Mouse (Mus musculus): ENCODE data around the gene Rrbp1. TPM values are rescaled to one million over a fixed set of nuclear protein-coding genes. Genes with fewer than 3 reads are reported as not detected.

Rrbp1 gene
- total and polyA plus RNA-seq, 2 experiments from 2014 or later: 29.9 to 34.4 TPM

DNA sequence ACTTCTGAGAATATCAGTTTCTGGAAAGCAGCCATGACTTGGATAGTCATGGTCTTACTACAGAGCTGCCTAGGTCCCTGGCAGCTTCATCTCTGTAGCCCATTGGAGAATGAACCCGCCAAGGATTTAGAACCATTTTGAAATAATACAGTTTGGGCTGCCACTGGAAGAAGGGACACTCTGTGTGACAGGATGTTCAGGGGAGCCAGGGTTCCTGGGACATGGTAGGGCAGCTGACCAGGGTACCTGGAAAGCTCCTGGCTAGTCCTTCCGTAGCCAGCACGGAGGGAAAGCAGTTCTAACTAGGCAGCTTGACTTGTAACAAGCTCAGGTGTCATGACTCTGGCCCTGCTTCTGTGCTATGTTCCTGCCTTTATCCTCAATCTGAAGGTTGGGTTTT is 66.3 kb downstream of the Rrbp1 start:
- Histone ChIP-seq H3K4me1 (ENCODE audit: insufficient read depth, low read length) (no peaks in the 10 kb centered on the region), H3K9me3 (ENCODE audit: low read length) (no peaks in the 10 kb centered on the region), H3K4me2 (ENCODE audit: low read depth, low read length) (no peak overlapping the region), H3K36me3 (ENCODE audit: insufficient read depth, low read length) (peaks cover 75% of the 10 kb centered on the region), H3K4me3 (ENCODE audit: low read length) (no peak overlapping the region), H3K27me3 (ENCODE audit: insufficient read depth, low read length) (no peaks in the 10 kb centered on the region), H3K9ac (replicated peaks; ENCODE audit: low read length) (no peak overlapping the region), H3K27ac (no peak overlapping the region)
- ATAC-seq (no peak), DNase-seq (ENCODE audit: low spot score) (no peak)
- WGBS: 92% methylated on average over 3 of the region's 3 CpGs
- no peak for TF ChIP-seq CTCF (IDR thresholded peaks at IDR 0.05; ENCODE audit: low read depth)

DNA sequence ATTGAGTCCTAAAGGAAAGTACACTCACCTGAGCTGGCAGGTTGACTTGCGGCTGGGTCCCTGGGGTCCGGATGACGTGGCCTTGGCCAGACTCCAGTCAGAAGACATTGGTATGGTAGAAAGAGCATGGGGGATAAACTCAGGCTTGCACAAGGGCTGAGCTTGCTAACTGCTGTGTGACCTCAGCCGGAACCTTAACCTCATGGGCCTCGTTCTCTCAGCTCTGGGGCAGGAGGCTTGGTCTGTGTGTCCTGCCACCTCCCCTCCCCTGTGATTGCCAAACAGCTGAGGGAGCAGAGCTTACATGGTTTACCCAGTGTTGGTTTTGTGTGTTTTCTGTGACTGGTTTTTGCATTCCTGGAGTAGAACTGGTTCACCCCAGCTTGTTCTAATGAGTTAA is 70.7 kb downstream of the Rrbp1 start:
- ATAC-seq: no peak
- no peak overlapping the region for H3K9ac ChIP-seq (replicated peaks; ENCODE audit: low read length)
- no peaks in the 10 kb centered on the region for H3K9me3 ChIP-seq (ENCODE audit: low read length)
- H3K36me3 ChIP-seq (ENCODE audit: insufficient read depth, low read length): peaks cover 37% of the 10 kb centered on the region
- no peak overlapping the region for H3K4me2 ChIP-seq (ENCODE audit: low read depth, low read length)
- DNase-seq (ENCODE audit: low spot score): no peak
- 87% methylated on average over 5 of the region's 5 CpGs for WGBS
- no peak overlapping the region for H3K27ac ChIP-seq
- no peaks in the 10 kb centered on the region for H3K4me1 ChIP-seq (ENCODE audit: insufficient read depth, low read length)
- no peaks in the 10 kb centered on the region for H3K27me3 ChIP-seq (ENCODE audit: insufficient read depth, low read length)
- TF ChIP-seq CTCF (IDR thresholded peaks at IDR 0.05; ENCODE audit: low read depth): no peak
- H3K4me3 ChIP-seq (ENCODE audit: low read length): no peak overlapping the region

DNA sequence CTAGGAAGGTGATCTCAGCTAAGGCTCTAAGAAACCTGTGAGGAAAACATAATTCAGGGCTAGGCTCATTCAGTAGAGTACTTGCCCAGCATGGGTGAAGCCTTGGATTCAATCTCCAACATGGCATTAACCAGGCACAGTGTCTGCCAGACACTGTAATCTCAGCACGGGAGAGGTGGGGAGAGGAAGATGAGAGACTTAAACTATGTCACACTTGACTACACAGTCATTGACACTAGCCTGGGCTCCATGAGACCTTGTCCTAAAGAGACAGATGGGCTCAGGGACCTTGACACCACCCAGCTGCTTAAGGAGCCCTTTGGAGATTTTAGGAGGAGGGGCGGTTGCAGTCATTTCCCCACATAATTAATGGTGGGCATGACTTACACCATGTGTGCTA is 73.2 kb downstream of the Rrbp1 start:
- H3K36me3 ChIP-seq (ENCODE audit: insufficient read depth, low read length): peaks cover 21% of the 10 kb centered on the region
- no peak for TF ChIP-seq CTCF (IDR thresholded peaks at IDR 0.05; ENCODE audit: low read depth)
- H3K4me3 ChIP-seq (ENCODE audit: low read length): no peak overlapping the region
- no peak overlapping the region for H3K4me2 ChIP-seq (ENCODE audit: low read depth, low read length)
- no peaks in the 10 kb centered on the region for H3K4me1 ChIP-seq (ENCODE audit: insufficient read depth, low read length)
- no peak overlapping the region for H3K27ac ChIP-seq
- DNase-seq (ENCODE audit: low spot score) (no peak), ATAC-seq (no peak)
- H3K9me3 ChIP-seq (ENCODE audit: low read length): no peaks in the 10 kb centered on the region
- H3K27me3 ChIP-seq (ENCODE audit: insufficient read depth, low read length): no peaks in the 10 kb centered on the region
- WGBS: 45% methylated on average over 2 of the region's 2 CpGs
- H3K9ac ChIP-seq (replicated peaks; ENCODE audit: low read length): no peak overlapping the region

DNA sequence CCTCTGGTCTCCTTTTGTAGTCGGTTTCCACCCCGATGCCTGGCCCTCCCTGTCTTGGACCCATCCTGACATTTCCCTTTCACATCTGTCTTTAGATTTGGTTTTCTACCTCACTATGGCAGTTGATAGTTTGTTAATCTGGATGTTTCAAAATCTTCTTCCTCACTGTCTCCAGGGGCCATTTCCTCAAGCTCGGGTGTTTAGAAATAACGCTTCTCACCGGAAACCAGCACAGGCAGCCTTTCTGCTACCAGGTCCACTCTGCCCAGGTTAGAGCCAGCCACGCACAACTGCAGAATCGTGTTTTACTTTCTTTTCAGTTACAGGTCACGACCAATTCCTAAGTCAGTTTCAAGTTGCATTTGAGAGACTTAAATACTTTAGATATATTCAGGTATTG is 76.6 kb downstream of the Rrbp1 start:
- no peaks in the 10 kb centered on the region for H3K27me3 ChIP-seq (ENCODE audit: insufficient read depth, low read length)
- 0 out of 2 replicates have a peak, but pooled peaks cover under 1% of the 10 kb centered on the region for H3K36me3 ChIP-seq (ENCODE audit: insufficient read depth, low read length)
- H3K4me2 ChIP-seq (ENCODE audit: low read depth, low read length): no peak overlapping the region
- no peak for TF ChIP-seq CTCF (IDR thresholded peaks at IDR 0.05; ENCODE audit: low read depth)
- ATAC-seq (no peak), DNase-seq (ENCODE audit: low spot score) (no peak)
- no peaks in the 10 kb centered on the region for H3K9me3 ChIP-seq (ENCODE audit: low read length)
- no peak overlapping the region for H3K27ac ChIP-seq
- H3K9ac ChIP-seq (replicated peaks; ENCODE audit: low read length): no peak overlapping the region
- H3K4me1 ChIP-seq (ENCODE audit: insufficient read depth, low read length): no peaks in the 10 kb centered on the region
- no peak overlapping the region for H3K4me3 ChIP-seq (ENCODE audit: low read length)
- WGBS: 92% methylated on average over 8 of the region's 8 CpGs

DNA sequence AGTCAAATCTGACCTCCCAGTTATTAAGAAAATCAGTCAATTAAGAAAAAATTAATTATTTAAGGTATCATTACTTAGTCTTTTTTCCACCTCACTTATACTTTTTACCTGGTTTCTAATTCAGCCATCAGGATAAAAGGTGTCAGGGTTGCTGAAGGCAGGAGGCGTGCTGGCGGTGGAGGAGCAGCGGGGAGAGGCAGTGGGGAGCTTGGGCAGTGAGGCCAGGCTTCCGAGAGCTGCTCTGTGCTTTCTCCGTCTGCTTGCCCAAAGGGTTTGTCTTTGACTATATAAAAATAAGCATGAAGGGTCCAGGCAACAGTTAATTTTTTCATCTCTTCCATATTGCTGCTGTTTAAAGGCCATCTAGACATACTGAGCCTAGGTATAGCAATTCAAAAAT is 77.5 kb downstream of the Rrbp1 start:
- H3K4me3 ChIP-seq (ENCODE audit: low read length): no peak overlapping the region
- WGBS: 77% methylated on average over 5 of the region's 5 CpGs
- H3K4me2 ChIP-seq (ENCODE audit: low read depth, low read length): no peak overlapping the region
- H3K27ac ChIP-seq: no peak overlapping the region
- H3K9ac ChIP-seq (replicated peaks; ENCODE audit: low read length): no peak overlapping the region
- no peaks in the 10 kb centered on the region for H3K9me3 ChIP-seq (ENCODE audit: low read length)
- ATAC-seq (no peak), DNase-seq (ENCODE audit: low spot score) (no peak)
- H3K27me3 ChIP-seq (ENCODE audit: insufficient read depth, low read length): no peaks in the 10 kb centered on the region
- TF ChIP-seq CTCF (IDR thresholded peaks at IDR 0.05; ENCODE audit: low read depth): no peak
- no peaks in the 10 kb centered on the region for H3K4me1 ChIP-seq (ENCODE audit: insufficient read depth, low read length)
- no peaks in the 10 kb centered on the region for H3K36me3 ChIP-seq (ENCODE audit: insufficient read depth, low read length)

- Histone ChIP-seq H3K4me3 (ENCODE audit: low read length) (no peak overlapping the region), H3K27ac (no peak overlapping the region), H3K9ac (replicated peaks; ENCODE audit: low read length) (no peak overlapping the region), H3K4me1 (ENCODE audit: insufficient read depth, low read length) (no peaks in the 10 kb centered on the region), H3K27me3 (ENCODE audit: insufficient read depth, low read length) (no peaks in the 10 kb centered on the region), H3K9me3 (ENCODE audit: low read length) (no peaks in the 10 kb centered on the region), H3K36me3 (ENCODE audit: insufficient read depth, low read length) (no peaks in the 10 kb centered on the region), H3K4me2 (ENCODE audit: low read depth, low read length) (no peak overlapping the region)
- ATAC-seq (no peak), DNase-seq (ENCODE audit: low spot score) (no peak)
- TF ChIP-seq CTCF (IDR thresholded peaks at IDR 0.05; ENCODE audit: low read depth): no peak
- 84% methylated on average over 12 of the region's 12 CpGs for WGBS
These were observed 78.7 kb downstream of the Rrbp1 start for GRCm38 (mm10) chr2:143932340-143932873.

GRCm38 (mm10) chr2:143929607-143930311 is 81.3 kb downstream of the Rrbp1 start:
- 47% methylated on average over 3 of the region's 3 CpGs for WGBS
- H3K27me3 ChIP-seq (ENCODE audit: insufficient read depth, low read length): no peaks in the 10 kb centered on the region
- H3K9me3 ChIP-seq (ENCODE audit: low read length): no peaks in the 10 kb centered on the region
- no peak overlapping the region for H3K4me2 ChIP-seq (ENCODE audit: low read depth, low read length)
- no peak overlapping the region for H3K27ac ChIP-seq
- ATAC-seq: no peak
- DNase-seq (ENCODE audit: low spot score): no peak
- no peaks in the 10 kb centered on the region for H3K4me1 ChIP-seq (ENCODE audit: insufficient read depth, low read length)
- no peak overlapping the region for H3K4me3 ChIP-seq (ENCODE audit: low read length)
- no peak for TF ChIP-seq CTCF (IDR thresholded peaks at IDR 0.05; ENCODE audit: low read depth)
- no peaks in the 10 kb centered on the region for H3K36me3 ChIP-seq (ENCODE audit: insufficient read depth, low read length)
- no peak overlapping the region for H3K9ac ChIP-seq (replicated peaks; ENCODE audit: low read length)
